Mouse (Mus musculus) hindbrain, postnatal 0 days (tissue): ENCODE data around the gene Smoc1. TPM values are rescaled to one million over a fixed set of nuclear protein-coding genes. Genes with fewer than 3 reads are reported as not detected.
A peak's percentile ranks its signal among the peaks of the same experiment; 100 is the strongest.

Source experiments
- ATAC-seq: fragments of 200-750 bp; cut with Nextera tagmentation; 2 replicates; pipeline ENCODE4 v1.8.0; 2017; ENCODE audit warnings: mild to moderate bottlenecking, moderate TSS enrichment, moderate library complexity
- DNase-seq: peaks from one replicate; pipeline ENCODE4 v3.0.0-alpha.2; 2015; ENCODE audit warnings: low spot score
- H3K27ac ChIP-seq: fragments of 300-500 bp; sonication (generic); 2 replicates; pipeline ENCODE4 v1.5.1; 2014; ENCODE audit warnings: mild to moderate bottlenecking
- H3K27me3 ChIP-seq: fragments of 300-500 bp; sonication (generic); 2 replicates; pipeline ENCODE4 v1.6.1; 2014; ENCODE audit warnings: low read length, mixed read lengths; ENCODE audit not compliant: insufficient read depth
- H3K36me3 ChIP-seq: fragments of 300-500 bp; sonication (generic); 2 replicates; pipeline ENCODE4 v1.6.1; 2014; ENCODE audit warnings: low read length, mixed read lengths; ENCODE audit not compliant: insufficient read depth
- H3K4me1 ChIP-seq: fragments of 300-500 bp; sonication (generic); 2 replicates; pipeline ENCODE4 v1.6.1; 2014; ENCODE audit warnings: antibody characterized with exemption, low read length, mixed read lengths; ENCODE audit not compliant: insufficient read depth
- H3K4me2 ChIP-seq: fragments of 300-500 bp; sonication (generic); 2 replicates; pipeline ENCODE4 v1.6.1; 2014; ENCODE audit warnings: low read depth, mild to moderate bottlenecking, low read length, moderate library complexity, mixed read lengths
- H3K4me3 ChIP-seq: fragments of 300-500 bp; sonication (generic); 2 replicates; pipeline ENCODE4 v1.5.1; 2014; ENCODE audit warnings: low read length
- H3K9ac ChIP-seq: fragments of 300-500 bp; sonication (generic); replicated peaks from 2 replicates; pipeline ENCODE4 v1.6.1; 2014; ENCODE audit warnings: mild to moderate bottlenecking, low read length, moderate library complexity, mixed read lengths
- H3K9me3 ChIP-seq: fragments of 300-500 bp; sonication (generic); 2 replicates; pipeline ENCODE4 v1.6.1; 2016; ENCODE audit warnings: low read length, mixed read lengths
- CTCF ChIP-seq: IDR thresholded peaks from 2 replicates; pipeline ENCODE4 v1.5.1; 2016; ENCODE audit warnings: antibody characterized with exemption, control low read depth, low read depth
- WGBS: fragments of 180-500 bp; shearing (Covaris S2); extraction: QIAGEN DNeasy Blood & Tissue Kit; methylation state at CpG from one replicate; pipeline ENCODE4 v1.1.7; 2014; 5-methylcytosine and 5-hydroxymethylcytosine counted together
- polyA plus RNA-seq: library from polyadenylated mRNA; unstranded; fragments of >200 nt; fragmentation: Nextera tagmentation; extraction: Ambion mirVana; gene quantifications from 2 replicates; pipeline ENCODE4 v1.2.1, GENCODE M21; 2015
- total RNA-seq: library from RNA; depleted of rRNA; stranded (reverse); fragments of >200 nt; gene quantifications from 2 replicates; pipeline ENCODE4 v1.2.3, GENCODE M21; 2014

Smoc1 gene
- total and polyA plus RNA-seq, 2 experiments from 2014 or later, result 31.5 to 32.7 TPM

DNA sequence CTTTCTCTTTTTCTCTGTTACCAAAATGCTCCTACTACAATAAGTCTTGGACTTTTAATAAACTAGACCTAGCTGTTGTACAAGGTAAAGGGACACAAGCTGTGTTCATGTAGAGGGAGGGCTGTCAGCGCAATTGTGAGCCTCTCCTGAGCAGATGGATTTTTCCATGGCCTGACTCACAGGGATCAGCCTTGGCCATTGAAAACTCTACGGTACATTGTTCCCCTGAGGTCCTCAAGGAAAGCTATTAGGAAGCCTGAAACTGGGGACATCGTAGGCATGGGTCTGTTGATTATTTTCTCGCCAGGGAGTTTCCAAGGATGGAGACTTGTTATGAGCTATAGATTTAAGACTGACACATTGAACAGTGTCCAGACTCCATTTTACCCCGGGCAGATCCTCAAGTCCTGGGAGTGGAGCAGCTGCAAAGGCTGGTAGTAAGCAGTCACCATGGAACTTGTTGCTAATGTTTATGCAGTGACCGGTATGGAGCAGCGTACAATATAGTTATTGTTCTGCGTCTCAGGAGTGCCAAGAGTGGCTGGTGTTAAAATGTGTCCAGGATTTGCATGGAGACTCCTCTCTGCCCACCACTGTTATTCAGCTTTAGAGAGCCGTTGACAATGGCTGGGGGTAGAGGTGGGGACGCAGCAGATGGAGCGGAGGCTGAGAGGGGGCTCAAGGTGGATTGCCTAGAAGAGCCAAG is 28.5 kb downstream of the Smoc1 start:
- WGBS, result 18% methylated on average over 11 of the region's 11 CpGs

DNA sequence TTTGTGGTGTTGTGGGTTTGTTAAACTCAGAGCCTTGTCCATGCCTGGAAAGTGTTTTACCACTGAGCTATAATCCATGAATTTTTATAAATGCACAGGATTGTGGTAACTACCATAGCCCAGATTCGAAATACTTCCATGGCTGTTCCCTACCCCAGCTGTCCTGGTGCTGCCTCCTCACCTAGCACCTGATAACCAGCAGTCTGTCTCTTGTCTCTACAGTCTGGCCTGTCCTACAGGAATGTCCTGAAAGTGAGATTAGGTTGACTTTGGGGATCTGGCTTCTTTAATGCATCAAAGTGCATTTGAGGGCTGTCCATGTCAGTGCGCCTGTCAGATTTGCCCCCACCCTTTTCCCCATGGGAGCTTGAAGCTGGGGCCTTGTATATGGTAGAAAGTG is 29.2 kb downstream of the Smoc1 start:
- Histone ChIP-seq H3K9me3 (no peaks in the 10 kb centered on the region), H3K36me3 (no peaks in the 10 kb centered on the region), H3K4me1 (no peaks in the 10 kb centered on the region; the same call in 1 of the 2 replicates), H3K27ac (peak overlapping the region; percentile 34; the same call in 1 of the 2 replicates), H3K4me3 (no peak overlapping the region), H3K27me3 (no peaks in the 10 kb centered on the region), H3K4me2 (no peak overlapping the region), H3K9ac (no peak overlapping the region)
- DNase-seq (no peak), ATAC-seq (no peak)
- WGBS, result 84% methylated on average over 2 of the region's 2 CpGs
- no peak for TF ChIP-seq CTCF

More for the DNA sequence above, 28.5 kb downstream of the Smoc1 start:
- H3K4me1 ChIP-seq, result no peaks in the 10 kb centered on the region; the same call in 1 of the 2 replicates
- no peaks in the 10 kb centered on the region for H3K27me3 ChIP-seq
- no peak overlapping the region for H3K9ac ChIP-seq
- no peaks in the 10 kb centered on the region for H3K36me3 ChIP-seq
- H3K4me3 ChIP-seq, result no peak overlapping the region
- no peak for TF ChIP-seq CTCF
- ATAC-seq, result peak; percentile 87
- H3K4me2 ChIP-seq, result no peak overlapping the region
- H3K27ac ChIP-seq, result peak overlapping the region; percentile 51; the same call in 1 of the 2 replicates
- H3K9me3 ChIP-seq, result no peaks in the 10 kb centered on the region
- peak; percentile 57 for DNase-seq

- Histone ChIP-seq H3K4me2 (no peak overlapping the region), H3K36me3 (no peaks in the 10 kb centered on the region), H3K4me3 (no peak overlapping the region), H3K4me1 (no peaks in the 10 kb centered on the region; the same call in 1 of the 2 replicates), H3K27me3 (no peaks in the 10 kb centered on the region), H3K9ac (no peak overlapping the region), H3K27ac (no peak overlapping the region), H3K9me3 (no peaks in the 10 kb centered on the region)
- DNase-seq (no peak), ATAC-seq (no peak)
- no peak for TF ChIP-seq CTCF
- WGBS, result 77% methylated on average over 4 of the region's 4 CpGs
These were observed 31.0 kb downstream of the Smoc1 start for GRCm38 (mm10) chr12:81057619-81058018.

- H3K9me3 ChIP-seq, result no peaks in the 10 kb centered on the region
- no peak overlapping the region for H3K27ac ChIP-seq
- no peak overlapping the region for H3K4me3 ChIP-seq
- DNase-seq, result no peak
- H3K9ac ChIP-seq, result no peak overlapping the region
- no peaks in the 10 kb centered on the region for H3K4me1 ChIP-seq
- TF ChIP-seq CTCF, result no peak
- ATAC-seq, result no peak
- H3K4me2 ChIP-seq, result no peak overlapping the region
- H3K27me3 ChIP-seq, result no peaks in the 10 kb centered on the region
- H3K36me3 ChIP-seq, result no peaks in the 10 kb centered on the region
- WGBS, result 72% methylated on average over 3 of the region's 3 CpGs
These were observed 32.0 kb downstream of the Smoc1 start for GRCm38 (mm10) chr12:81058561-81058960.

GRCm38 (mm10) chr12:81061831-81062361 is 35.3 kb downstream of the Smoc1 start:
- 60% methylated on average over 6 of the region's 6 CpGs for WGBS
- ATAC-seq, result no peak

DNA sequence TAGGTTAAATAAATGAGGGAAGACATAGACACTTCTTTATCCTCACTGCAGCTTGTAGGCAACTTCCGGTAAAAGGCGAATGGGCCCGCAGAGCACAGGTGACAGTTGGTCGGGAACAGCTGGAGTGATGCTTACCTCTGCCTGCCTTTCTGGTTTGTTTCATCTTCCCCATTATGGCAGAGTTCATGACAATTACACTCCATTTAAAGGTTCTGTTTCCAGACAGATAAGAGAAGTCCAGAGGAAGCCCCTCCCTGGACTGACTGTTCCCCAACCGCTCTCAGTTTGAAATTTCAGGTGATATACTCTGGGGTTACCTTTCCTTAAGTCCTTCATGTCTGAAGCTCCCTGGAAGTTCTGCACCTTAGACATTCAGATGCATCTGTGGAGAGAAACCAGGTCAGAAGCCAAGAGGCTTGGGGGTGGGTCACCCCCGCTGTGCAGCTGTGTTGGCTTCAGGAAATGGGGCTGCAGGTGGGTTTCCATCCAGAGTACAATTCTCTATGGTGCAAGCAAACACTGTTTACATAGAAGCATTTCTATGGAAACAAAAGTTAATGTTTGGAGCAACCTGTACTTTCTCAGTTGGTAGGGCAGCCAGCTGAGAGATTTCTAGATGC is 36.8 kb downstream of the Smoc1 start:
- Histone ChIP-seq H3K4me1 (no peaks in the 10 kb centered on the region), H3K27ac (no peak overlapping the region), H3K27me3 (no peaks in the 10 kb centered on the region), H3K9me3 (no peaks in the 10 kb centered on the region), H3K9ac (no peak overlapping the region), H3K4me3 (no peak overlapping the region), H3K4me2 (no peak overlapping the region), H3K36me3 (no peaks in the 10 kb centered on the region)
- ATAC-seq, result no peak
- no peak for TF ChIP-seq CTCF
- WGBS, result 83% methylated on average over 6 of the region's 6 CpGs
- no peak for DNase-seq

More at GRCm38 (mm10) chr12:81061831-81062361, 35.3 kb downstream of the Smoc1 start:
- H3K4me2 ChIP-seq, result no peak overlapping the region
- TF ChIP-seq CTCF, result no peak
- H3K4me3 ChIP-seq, result no peak overlapping the region
- no peak for DNase-seq
- H3K9me3 ChIP-seq, result no peaks in the 10 kb centered on the region
- H3K9ac ChIP-seq, result no peak overlapping the region
- H3K36me3 ChIP-seq, result no peaks in the 10 kb centered on the region
- H3K4me1 ChIP-seq, result no peaks in the 10 kb centered on the region
- H3K27ac ChIP-seq, result no peak overlapping the region
- H3K27me3 ChIP-seq, result no peaks in the 10 kb centered on the region
